Mouse (Mus musculus): Measurements from ENCODE around the gene Klk12.

Gene Klk12

GRCm38 (mm10) chr7:43768597-43768996 is at the start of gene Klk12:
Klk12 (plus strand) TSS chr7:43768897.
- ChIA-PET CTCF (interaction anchor here in 2 of 4 experiments (0.7 to 1.2 kb wide), 2 partner anchors 14 to 86 kb away, joined by 3 to 4 read pairs; no protein-coding TSS in a partner anchor), POLR2A (interaction anchor here in 1 of 4 experiments (0.6 to 1.2 kb wide), 2 partner anchors 8 to 188 kb away, joined by 3 read pairs; no protein-coding TSS in a partner anchor)

GRCm38 (mm10) chr7:43747788-43748187 is 20.9 kb upstream of the Klk12 start:
- CTCF ChIA-PET, result interaction anchor here in 1 of 4 experiments (0.7 kb wide), 2 partner anchors 664 to 795 kb away, joined by 3 read pairs; no protein-coding TSS in a partner anchor
- POLR2A ChIA-PET, result interaction anchor here in 1 of 4 experiments (0.5 to 1.1 kb wide), 2 partner anchors 64 to 1068 kb away, joined by 3 read pairs; partner anchors contain the start of gene Nup62

- CTCF ChIA-PET, result no interaction called here
- POLR2A ChIA-PET, result interaction anchor here in 1 of 4 experiments (0.7 kb wide), 1 partner anchor 14 kb away, joined by 3 read pairs; no protein-coding TSS in a partner anchor
These were observed 15.9 kb upstream of the Klk12 start for GRCm38 (mm10) chr7:43752806-43753205.

GRCm38 (mm10) chr7:43766484-43766883 is 2.2 kb upstream of the Klk12 start:
- CTCF ChIA-PET, result interaction anchor here in 1 of 4 experiments (0.7 kb wide), 1 partner anchor 14 kb away, joined by 3 read pairs; no protein-coding TSS in a partner anchor
- POLR2A ChIA-PET, result no interaction called here

DNA sequence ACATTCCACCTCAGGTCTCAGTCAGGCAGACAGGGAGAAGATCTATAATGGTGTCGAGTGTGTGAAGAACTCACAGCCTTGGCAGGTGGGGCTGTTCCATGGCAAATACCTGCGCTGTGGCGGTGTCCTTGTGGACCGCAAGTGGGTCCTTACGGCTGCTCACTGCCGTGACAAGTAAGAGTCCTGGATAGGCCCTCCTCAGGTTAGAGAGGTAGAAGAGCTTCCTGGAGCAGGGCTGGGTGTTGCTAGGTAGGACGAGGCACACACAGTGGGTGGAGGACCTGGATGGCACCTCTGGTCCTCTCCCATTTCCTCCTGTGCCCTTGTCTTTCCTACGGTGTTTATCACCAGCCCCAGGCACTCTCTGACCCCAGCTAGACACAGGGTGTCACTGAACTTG is 939 bp downstream of the Klk12 start:
- CTCF ChIA-PET, result no interaction called here
- POLR2A ChIA-PET, result no interaction called here

DNA sequence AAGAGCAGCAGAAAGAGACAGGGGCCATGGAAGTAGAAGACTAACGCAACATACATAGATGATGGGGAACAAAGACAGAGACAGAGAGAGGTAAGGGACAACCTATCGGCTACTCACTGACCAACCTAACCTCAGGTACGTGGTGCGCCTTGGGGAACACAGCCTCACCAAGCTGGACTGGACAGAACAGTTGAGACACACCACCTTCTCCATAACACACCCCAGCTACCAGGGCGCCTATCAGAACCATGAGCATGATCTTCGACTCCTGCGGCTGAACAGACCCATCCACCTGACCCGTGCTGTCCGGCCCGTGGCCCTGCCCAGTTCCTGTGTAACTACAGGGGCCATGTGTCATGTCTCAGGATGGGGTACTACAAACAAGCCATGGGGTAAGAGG is 2.0 kb downstream of the Klk12 start:
- POLR2A ChIA-PET, result no interaction called here
- CTCF ChIA-PET, result no interaction called here

- CTCF ChIA-PET, result no interaction called here
- POLR2A ChIA-PET, result no interaction called here
These were observed 3.2 kb downstream of the Klk12 start for GRCm38 (mm10) chr7:43771916-43772315.

DNA sequence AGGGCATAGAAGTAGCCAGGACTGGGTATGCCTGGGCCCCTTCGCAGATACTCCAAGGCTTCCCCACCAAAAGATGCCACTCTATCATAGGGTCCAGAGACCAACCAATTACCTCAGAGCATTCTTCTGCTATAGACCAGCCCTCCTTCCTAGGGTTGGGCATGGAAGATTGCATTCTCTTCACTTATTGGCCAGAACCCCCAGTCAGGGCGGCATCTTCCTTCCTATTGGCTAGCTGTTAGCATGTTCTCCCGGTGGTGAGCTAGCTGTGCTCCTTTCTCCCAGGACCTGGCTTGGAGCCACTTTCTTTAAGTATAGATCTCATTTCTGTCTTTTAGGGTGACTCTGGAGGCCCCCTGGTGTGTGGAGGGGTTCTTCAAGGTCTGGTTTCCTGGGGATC is 4.2 kb downstream of the Klk12 start:
- ChIA-PET CTCF (interaction anchor here in 3 of 4 experiments (0.5 to 1.3 kb wide), 4 partner anchors 10 to 1128 kb away, joined by 3 to 9 read pairs (median 4); no protein-coding TSS in a partner anchor), POLR2A (interaction anchor here in 3 of 4 experiments (0.5 to 1.1 kb wide), 3 partner anchors 8 to 532 kb away, joined by 3 to 4 read pairs (median 3); partner anchors contain the start of gene Klk10 (in 1 of the 3))

DNA sequence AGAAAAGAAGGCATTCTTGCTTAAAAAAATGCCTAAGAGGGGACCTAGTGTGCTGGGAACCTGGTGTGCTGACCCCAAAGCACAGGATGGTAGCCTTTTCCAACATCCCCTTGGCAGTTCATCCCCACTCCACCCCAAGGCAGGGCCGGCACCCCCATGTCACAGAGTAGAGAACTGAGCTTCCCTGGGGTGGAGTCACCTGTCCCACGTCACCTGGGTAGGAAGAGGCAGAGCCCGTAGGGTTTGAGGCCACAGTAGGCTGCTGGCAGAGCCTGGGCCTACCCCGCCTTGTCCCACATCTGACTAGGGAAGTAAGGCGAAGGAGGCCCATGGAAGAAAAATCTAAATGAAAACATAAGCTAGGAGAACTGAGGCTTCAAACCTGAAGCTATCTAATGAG is 5.7 kb downstream of the Klk12 start, which contains the start of gene Klk11:
Gene Klk11 (plus strand): TSS at position 241 of the 400 bp plus-strand sequence.
- ChIA-PET POLR2A (interaction anchor here in 2 of 4 experiments (0.5 to 0.6 kb wide), 3 partner anchors 33 to 1340 kb away, joined by 3 read pairs; no protein-coding TSS in a partner anchor), CTCF (interaction anchor here in 1 of 4 experiments (1.3 kb wide), 1 partner anchor 8 kb away, joined by 3 read pairs; no protein-coding TSS in a partner anchor)

GRCm38 (mm10) chr7:43774802-43775201 is 6.1 kb downstream of the Klk12 start:
- ChIA-PET CTCF (interaction anchor here in 2 of 4 experiments (0.7 to 0.8 kb wide), 2 partner anchors 97 to 118 kb away, joined by 3 to 5 read pairs; no protein-coding TSS in a partner anchor), POLR2A (interaction anchor here in 2 of 4 experiments (0.6 kb wide), 2 partner anchors 33 to 1339 kb away, joined by 3 read pairs; no protein-coding TSS in a partner anchor)

DNA sequence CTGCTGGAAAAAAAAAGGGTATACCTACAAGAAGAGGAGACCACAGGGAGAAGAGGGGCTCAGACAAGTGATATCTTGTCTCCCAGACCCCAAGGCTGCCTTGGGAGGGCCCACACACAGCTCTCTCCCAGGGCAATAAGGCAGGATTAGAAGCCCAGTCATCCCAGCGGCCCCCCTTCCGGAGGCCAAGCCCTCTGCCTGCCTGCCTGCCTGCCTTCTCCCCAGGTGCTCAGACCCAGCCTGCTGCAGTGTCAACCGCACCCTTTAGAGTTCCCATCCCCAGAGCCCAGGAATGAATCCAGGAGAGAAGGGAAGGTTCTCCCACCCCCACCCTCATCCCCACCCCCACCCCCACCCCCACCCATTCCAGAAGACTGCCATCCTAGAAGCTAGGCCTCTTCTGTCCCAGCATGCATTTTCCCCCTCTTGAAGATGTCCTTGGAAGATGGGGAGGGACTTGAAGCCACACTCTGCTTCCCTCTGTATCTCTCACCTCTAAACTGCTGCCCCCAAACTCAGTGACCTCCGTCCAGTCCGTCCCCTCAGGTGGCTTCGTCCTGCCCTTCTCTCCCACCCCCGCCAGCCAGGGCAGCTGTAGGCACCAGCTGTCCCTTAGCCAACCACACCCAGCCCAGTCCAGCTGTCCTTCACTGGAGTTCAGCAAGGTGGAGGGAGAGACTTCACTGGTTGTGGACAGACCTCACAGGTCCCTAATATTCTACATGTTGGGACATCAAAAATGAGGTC is 6.8 kb downstream of the Klk12 start:
- ChIA-PET CTCF (interaction anchor here in 2 of 4 experiments (0.6 to 0.9 kb wide), 4 partner anchors 17 to 118 kb away, joined by 3 to 6 read pairs (median 4); partner anchors contain the start of gene Klk9 (in 1 of the 2)), POLR2A (interaction anchor here in 1 of 4 experiments (0.6 kb wide), 1 partner anchor 102 kb away, joined by 3 read pairs; no protein-coding TSS in a partner anchor)

DNA sequence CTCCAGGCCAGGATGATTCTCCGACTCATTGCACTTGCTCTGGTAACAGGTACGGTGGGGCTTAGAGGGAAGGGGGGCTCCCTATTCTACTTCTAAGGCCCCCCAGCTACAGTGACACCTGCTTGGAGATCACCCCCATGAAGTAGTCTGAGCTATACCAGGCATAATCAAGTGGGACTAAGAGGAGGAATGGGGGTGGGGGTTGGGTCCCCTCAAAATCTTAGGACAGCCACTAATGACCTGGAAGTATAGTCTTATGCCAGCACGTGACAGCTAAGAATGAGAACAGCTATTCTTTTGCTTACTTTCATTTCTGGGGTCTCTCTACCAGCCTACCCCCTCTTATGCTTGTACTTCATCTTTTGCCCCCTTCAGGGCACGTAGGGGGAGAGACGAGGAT is 7.8 kb downstream of the Klk12 start:
- CTCF ChIA-PET, result interaction anchor here in 1 of 4 experiments (0.6 kb wide), 1 partner anchor 449 kb away, joined by 3 read pairs; no protein-coding TSS in a partner anchor
- POLR2A ChIA-PET, result interaction anchor here in 1 of 4 experiments (0.6 kb wide), 1 partner anchor 686 kb away, joined by 3 read pairs; no protein-coding TSS in a partner anchor

- POLR2A ChIA-PET, result no interaction called here
- CTCF ChIA-PET, result interaction anchor here in 1 of 4 experiments (0.7 kb wide), 1 partner anchor 1793 kb away, joined by 3 read pairs; no protein-coding TSS in a partner anchor
These were observed 8.7 kb downstream of the Klk12 start for GRCm38 (mm10) chr7:43777423-43777822.

- CTCF ChIA-PET, result no interaction called here
- POLR2A ChIA-PET, result no interaction called here
These were observed 9.7 kb downstream of the Klk12 start for GRCm38 (mm10) chr7:43778176-43778970.

DNA sequence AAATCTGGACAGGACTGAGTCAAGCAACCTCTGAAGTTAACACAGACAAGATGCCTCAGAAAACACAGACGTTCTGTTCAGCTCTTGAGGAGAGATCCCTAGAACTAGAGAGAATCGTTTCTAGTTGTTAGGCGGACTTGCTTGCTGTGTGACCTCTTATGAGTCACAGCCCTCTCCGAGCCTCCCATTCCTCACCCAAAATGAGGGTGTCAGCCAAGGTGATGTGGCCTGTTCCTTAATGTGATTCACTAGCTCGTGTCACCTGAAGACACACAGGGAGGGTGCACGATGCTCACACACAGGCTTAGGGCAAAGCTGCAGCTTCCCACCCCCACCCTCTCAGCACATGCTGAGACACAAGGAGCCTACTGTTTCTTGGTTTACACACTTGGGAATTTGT is 11.5 kb downstream of the Klk12 start:
- ChIA-PET CTCF (interaction anchor here in 3 of 4 experiments (0.6 to 2.5 kb wide), 7 partner anchors 9 to 511 kb away, joined by 3 to 17 read pairs (median 5); partner anchors contain the start of gene Ctu1 (in 1 of the 3)), POLR2A (interaction anchor here (0.7 to 2.0 kb wide), 9 partner anchors 7 to 768 kb away, joined by 3 to 6 read pairs (median 4); partner anchors contain the start of genes Ctu1 (in 1 of the 4) and Klk8 (in 1 of the 4))

DNA sequence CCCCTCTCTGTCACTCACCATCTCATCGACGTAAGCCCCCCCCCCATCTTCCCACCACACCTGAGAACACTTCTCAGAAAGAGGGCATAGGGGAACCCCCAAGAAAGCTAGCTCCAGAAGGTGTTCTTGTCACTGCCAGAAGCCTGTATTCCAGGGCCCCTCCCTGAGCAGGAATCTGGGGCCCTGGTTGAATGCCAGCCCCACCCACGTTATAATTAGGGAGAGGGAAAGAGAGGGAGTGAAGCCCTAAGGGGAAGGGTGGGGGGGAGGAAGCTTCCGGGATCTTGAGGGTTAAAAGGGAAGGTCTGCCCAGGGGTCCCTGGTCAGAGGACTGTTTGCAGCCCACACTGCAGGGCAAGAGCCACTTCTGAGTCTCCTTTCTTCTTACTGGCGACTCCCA is 12.0 kb downstream of the Klk12 start, which contains the start of gene Klk10:
Gene Klk10 (plus strand): TSS at position 290 of the 400 bp plus-strand sequence.
- POLR2A ChIA-PET, result interaction anchor here (0.6 to 2.0 kb wide), 13 partner anchors 8 to 767 kb away, joined by 3 to 9 read pairs (median 4); partner anchors contain the start of genes Ctu1 (in 1 of the 4) and Klk8 (in 1 of the 4)
- CTCF ChIA-PET, result interaction anchor here in 3 of 4 experiments (0.6 to 2.5 kb wide), 11 partner anchors 9 to 510 kb away, joined by 3 to 17 read pairs (median 5); partner anchors contain the start of gene Ctu1 (in 1 of the 3)

GRCm38 (mm10) chr7:43781541-43781940 is 12.8 kb downstream of the Klk12 start:
- CTCF ChIA-PET, result interaction anchor here in 3 of 4 experiments (0.6 to 2.5 kb wide), 7 partner anchors 9 to 110 kb away, joined by 3 to 17 read pairs (median 4); partner anchors contain the start of gene Ctu1 (in 1 of the 3)
- POLR2A ChIA-PET, result interaction anchor here in 2 of 4 experiments (0.9 to 2.0 kb wide), 8 partner anchors 9 to 578 kb away, joined by 3 to 5 read pairs (median 4); partner anchors contain the start of genes Klk7 (in 1 of the 2) and Klk8 (in 1 of the 2)

All from embryonic stem cell, embryonic (primary cell).